Mouse (Mus musculus) kidney, adult 2 months (tissue): ENCODE data around the gene Gucy2f.

ENCODE experiments used
- CTCF ChIP-seq: fragments of 200-500 bp; conservative IDR thresholded peaks from 2 replicates; pipeline ENCODE4 v1.5.1; 2011; ENCODE audit warnings: low read depth, mild to moderate bottlenecking, control low read depth, low read length, moderate library complexity, mixed read lengths; ENCODE audit not compliant: insufficient read depth, insufficient read length
- POLR2A ChIP-seq: fragments of 200-500 bp; IDR thresholded peaks from one replicate; pipeline ENCODE4 v1.6.1; 2011; ENCODE audit warnings: low read depth, low read length, control low read depth

DNA sequence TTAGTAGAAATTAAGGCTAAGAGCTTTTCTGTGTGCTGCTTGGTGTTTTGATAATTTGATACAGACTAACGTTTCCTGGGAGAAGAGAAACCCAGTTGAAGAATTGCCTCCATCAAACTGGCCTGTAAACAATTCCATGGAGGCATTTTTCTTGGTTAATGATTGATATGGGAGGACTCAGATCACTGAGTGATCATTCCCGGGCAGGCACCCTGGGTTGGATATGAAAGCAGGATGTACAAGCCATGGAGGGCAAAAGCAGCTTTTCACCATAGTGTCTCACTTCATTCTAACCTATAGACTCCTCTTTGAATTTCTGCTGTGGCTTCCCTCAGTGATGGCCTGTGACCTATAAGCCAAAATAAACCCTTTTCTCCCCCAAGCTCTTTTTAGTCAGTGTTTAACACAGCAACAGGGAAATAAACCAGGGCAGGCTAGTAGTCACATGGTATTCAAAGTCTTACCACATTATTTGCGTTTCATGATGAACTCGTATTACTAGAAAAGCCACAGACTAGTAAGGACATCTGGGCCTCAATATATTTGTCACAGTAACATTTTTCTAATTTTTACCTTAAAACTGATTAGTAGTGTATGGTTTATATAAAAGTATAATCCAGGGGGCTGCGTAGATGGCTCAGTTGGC lies 49.1 kb upstream of the Gucy2f start:
- TF ChIP-seq POLR2A (no peak), CTCF (no peak)
